Mouse (Mus musculus) urinary bladder, adult 18-20 months (tissue): Measurements from ENCODE around the gene Synj2.
A peak's percentile ranks its signal among the peaks of the same experiment; 100 is the strongest.
"Not testable (repeated sequence)": the region's sequence is repeated elsewhere in the genome, so short reads cannot be mapped to it uniquely, and the experiment has no call there.

Experiments used
- DNase-seq, 2 experiments: peaks; one replicate each; pipeline ENCODE4 v3.0.0; 2022; ENCODE audit warnings: low spot score in 2 of 2, mixed read lengths in 2 of 2

The Synj2 gene

GRCm38 (mm10) chr17:5998235-5998500 lies 57.1 kb downstream of the Synj2 start:
- DNase-seq, result no peak

DNA sequence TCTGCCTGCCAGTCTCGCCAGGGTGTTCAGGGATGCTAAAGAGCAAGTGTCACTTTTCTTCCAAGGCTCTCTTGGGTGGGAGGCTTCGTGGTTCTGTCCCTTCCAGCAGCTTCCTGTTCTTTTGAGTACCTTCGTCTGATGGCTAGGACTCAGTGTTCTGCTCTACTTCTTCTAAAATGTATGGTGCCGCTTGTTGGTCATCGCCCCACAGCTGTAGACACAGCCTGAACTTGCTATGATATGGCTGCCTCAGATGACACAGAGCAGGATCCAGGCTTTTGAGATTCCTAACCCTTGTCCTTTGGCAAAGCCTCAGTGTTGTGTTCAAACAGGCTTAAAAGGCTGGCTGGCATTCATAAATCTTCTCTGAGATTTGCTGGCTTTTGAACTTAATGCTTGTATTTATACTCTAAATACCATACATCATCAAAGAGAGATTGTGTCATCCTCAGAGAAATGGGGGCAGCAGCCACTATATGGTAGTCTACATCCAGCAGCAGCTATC lies 58.0 kb downstream of the Synj2 start:
- DNase-seq, result no peak

GRCm38 (mm10) chr17:6000864-6001319 lies 59.8 kb downstream of the Synj2 start:
- no peak for DNase-seq

DNA sequence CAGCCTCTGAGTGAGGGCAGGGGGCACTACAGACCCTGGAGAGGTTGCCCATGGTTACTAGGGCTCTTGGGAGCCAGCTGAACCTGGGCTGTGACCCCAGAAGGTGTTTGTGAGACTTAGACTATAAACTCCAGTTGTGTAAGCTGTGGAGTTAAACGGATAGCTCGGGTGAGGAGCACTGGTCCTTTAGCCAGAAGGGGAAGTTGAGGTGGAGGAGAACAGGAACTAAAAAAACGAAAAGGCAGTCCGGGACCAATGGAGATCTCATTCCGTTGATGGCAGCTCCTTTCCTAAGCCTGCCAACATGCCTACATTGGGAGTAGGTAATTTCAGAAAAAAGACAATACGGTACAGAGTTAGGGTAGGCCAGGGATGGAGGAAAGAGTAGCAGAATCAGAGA lies 60.3 kb downstream of the Synj2 start:
- DNase-seq, result no peak

- DNase-seq, result no peak
Measured at GRCm38 (mm10) chr17:6001836-6002235, 60.8 kb downstream of the Synj2 start.

DNA sequence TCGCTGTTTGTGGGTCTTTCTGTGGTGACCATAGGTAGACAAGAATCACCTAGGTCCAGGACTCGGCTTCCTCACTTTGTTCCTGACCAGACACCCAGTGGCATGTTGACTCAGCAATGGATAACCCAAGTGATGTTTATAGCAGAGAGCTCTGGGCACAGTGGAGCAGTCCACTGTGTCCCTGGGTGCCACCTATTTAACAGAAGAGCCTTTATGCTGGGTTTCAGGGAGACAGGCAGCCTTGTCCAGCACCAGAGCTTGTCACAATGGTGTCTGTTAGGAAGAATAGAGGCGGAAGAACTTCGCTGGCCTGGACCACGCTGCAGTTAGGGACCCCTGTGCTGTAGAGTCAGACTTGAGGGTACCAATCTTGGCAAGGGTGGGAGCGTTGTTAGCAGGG lies 61.5 kb downstream of the Synj2 start:
- no peak for DNase-seq

GRCm38 (mm10) chr17:6003661-6004060 lies 62.6 kb downstream of the Synj2 start:
- no peak for DNase-seq

DNA sequence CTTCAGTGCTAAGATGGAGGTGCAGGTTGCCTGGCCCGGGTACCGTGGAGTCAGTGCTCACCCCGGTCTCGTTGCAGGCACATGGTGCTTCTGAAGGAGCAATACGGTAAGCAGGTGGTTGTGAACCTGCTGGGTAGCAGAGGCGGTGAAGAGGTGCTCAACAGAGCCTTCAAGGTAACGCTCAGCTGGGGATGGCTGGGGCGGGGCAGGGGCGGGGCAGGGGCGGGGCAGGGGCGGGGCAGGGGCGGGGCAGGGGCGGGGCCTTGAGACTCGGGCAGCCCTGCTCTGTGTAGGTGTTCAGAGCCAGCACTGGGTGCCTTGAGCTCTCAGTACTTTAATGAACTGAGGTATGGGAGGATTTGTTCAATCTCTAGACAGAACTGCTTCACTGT lies 64.2 kb downstream of the Synj2 start:
- DNase-seq, result no peak

DNA sequence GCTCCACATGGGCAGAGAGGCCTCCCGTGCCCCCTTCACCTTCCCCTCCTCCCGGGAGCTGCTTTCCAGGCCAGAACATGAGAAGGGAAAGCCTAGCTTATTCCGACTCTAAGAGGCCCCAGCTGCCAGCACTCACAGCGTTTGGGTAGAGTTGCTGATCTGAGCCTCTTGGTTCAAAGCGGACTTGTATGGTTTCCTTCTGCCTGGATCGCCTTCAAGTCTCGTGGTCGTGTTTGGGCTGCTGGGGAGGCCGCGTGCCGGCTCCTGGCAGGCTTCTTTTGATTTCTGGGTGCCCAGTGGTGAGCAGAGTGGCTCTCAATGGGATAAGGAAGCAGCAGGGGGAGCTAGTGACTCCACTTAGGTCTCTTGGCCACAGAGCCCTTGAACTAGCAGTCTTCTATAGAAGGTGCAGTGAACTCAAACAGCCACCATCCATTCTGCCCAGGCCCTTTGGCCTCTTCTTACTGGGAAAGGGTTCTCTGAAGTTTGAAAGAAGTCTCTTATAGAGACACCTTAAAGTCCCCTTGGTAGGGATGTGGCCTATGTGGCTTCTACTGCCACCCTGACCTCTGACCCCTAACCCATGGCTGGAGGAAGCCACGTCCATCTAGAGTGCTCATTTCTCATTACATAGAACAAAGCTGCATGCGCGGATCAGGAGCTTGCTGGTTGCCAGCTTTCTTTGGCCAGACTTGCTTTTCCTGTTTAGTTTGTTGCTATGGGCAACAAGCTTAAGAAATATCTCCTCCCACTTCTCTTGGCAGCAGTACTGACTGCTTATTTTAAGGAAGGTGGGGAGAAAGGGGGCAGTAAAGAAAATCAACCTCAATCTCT lies 64.8 kb downstream of the Synj2 start:
- DNase-seq, result peak; percentile 44 to 73

DNA sequence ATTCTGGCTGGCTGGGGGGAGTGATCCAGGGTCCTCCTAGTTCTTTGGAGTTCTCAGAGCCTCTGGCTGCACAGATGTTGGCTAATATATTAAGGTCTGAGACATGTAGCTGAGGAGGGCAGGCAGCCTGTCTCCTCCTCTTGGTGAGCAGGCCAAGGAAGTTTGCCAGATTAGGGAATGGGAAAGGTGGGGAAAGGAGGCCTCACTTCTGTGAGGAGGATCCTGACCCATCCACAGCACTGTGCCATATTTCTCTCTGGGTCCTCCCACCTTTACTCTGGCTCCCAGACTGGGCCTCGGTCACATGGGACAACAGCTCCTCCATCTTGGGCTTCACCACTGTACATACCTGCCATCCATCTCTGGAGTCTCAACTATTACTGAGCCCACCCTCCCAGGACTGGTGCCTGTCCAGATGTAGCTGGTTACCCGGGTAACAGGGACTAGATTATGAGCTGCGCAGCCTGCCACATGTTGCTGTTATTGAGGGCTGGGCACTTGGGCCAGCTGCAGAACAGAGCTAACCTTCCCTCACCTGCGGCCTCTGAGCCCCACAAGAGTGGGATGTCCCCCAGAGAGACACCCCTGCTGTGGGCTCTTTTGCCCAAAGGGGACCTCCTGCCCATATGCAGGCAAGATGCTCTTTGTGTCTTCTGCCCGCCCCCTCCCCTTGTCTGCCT lies 66.2 kb downstream of the Synj2 start:
- DNase-seq, result no peak

- no peak for DNase-seq
Measured at GRCm38 (mm10) chr17:6007902-6008301, 66.8 kb downstream of the Synj2 start.

- DNase-seq, result no peak
Measured at GRCm38 (mm10) chr17:6008590-6008989, 67.5 kb downstream of the Synj2 start.

DNA sequence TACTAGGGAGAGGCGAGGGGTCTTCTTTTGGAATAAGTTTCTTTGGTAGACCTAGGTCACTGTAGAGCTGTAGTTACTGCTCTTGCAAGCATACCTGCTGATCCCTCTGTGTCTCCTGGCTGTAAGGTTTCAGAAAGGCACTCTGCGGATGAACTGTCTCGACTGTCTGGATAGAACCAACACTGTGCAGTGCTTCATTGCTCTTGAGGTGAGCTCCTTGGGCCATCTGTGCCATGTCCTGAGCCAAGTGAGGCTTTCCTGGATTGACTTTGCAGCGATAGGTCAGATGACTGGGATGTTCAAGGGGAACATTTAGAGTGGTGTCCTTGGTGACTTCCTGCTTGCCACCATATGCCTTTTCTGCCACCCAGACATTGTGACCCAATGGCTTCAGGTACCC lies 68.5 kb downstream of the Synj2 start:
- no peak for DNase-seq

DNA sequence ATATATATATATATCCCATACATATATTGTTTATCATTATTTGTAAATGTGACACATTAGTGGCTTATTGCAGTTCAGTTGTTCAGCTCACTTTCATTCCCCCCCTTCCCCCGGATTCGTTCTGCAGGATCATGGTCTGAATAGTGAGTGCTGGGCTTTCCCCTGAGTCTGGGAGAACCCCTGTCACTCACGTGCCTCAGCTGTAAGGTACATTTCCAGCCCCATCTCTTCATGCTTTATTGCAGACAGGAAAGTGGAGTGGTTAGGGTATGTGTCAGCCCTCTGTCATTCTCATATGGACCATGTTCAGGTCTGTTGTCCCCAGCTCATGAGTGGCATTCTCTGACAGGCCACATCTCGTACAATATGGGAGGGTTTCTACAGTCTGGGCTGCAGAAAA lies 72.0 kb downstream of the Synj2 start:
- DNase-seq, result no peak

GRCm38 (mm10) chr17:6014985-6015384 lies 73.9 kb downstream of the Synj2 start:
- no peak for DNase-seq

GRCm38 (mm10) chr17:6016213-6016780 lies 75.2 kb downstream of the Synj2 start:
- no peak for DNase-seq

DNA sequence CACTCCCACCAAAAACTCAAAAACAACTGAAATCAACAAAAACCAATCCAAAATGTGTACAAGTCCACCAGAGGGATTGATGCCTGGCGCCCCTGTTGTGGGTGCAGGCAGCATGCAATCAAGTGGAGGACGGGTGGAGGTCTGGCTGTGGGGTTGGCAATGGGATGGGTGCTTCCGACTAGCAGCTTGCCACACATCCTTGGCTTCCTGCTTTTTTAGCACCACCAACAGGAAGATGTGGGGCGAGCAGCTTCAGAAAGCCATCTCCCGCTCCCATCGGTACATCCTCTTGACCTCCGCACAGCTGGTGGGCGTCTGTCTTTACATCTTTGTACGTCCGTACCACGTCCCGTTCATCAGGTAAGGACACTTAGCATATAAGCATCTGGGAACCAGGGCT lies 76.2 kb downstream of the Synj2 start:
- no peak for DNase-seq

- no peak for DNase-seq
Measured at GRCm38 (mm10) chr17:6018348-6018747, 77.3 kb downstream of the Synj2 start.

DNA sequence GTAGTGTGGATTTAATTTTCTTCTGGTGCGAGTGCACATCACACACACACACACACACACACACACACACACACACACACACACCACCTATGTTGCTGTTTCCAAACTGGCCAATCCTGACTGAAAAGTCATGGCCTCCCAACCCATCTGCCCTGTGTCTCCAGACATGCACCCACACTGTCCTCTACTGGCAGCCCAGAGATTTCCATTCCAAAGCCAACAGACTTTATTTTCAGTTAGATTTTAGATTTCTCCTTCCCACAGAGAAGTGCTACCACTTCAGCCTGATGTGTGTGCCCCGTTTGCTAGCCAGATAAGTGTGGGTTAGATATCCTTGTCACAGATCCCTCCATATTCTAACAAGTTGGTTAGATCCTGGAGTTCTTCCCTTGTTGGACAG lies 78.7 kb downstream of the Synj2 start:
- no peak for DNase-seq

DNA sequence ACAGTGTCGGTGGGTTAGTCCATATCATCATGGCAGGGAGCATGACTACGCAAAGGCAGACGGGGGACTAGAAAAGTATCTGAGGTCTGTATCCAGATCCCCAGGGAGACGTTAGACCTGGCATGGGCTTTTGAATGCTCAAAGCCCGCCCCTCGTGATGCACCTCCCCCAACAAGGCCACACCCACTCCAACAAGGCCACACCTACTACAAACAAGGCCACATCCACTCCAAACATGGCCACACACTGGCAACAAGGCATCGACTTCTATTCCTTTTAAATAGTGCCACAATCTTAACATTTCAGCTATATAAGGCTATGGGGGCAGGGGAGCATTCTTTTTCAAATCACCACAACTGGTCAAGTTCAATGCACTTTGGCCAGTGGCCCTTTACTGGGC lies 79.6 kb downstream of the Synj2 start:
- no peak for DNase-seq

- not testable (repeated sequence) for DNase-seq
Measured at GRCm38 (mm10) chr17:6021374-6021789, 80.3 kb downstream of the Synj2 start.

- DNase-seq, result no peak
Measured at GRCm38 (mm10) chr17:6025831-6026230, 84.8 kb downstream of the Synj2 start.

- no peak for DNase-seq
Measured at GRCm38 (mm10) chr17:6035661-6036060, 94.6 kb downstream of the Synj2 start.
